Mouse (Mus musculus) urinary bladder, postnatal 36 days (tissue): ENCODE results near the gene Kctd15.
A peak's percentile ranks its signal among the peaks of the same experiment; 100 is the strongest.

Experiments used
- DNase-seq, 2 experiments: peaks; one replicate each; pipeline ENCODE4 v3.0.0; 2022; ENCODE audit warnings: low spot score in 2 of 2, mixed read lengths in 1 of 2

Kctd15 gene

DNA sequence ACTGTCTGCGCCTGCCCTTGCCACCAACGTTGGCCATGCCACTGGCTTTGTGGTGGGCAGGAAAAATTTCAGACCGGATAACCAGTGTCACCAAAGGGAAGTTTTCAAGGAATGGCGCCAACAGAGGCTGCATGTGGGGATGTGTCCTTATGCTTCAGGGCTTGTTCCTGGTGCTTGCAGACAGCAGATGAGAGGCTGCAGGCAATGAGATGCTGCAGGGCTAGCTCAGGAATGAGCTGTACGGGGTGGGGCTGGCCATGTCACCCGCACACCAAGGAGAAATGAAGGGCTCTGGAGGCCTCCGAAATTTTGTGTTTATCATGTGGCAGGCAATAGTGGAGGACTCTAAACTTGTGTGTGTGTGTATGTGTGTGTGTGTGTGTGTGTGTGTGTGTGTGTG is 6.6 kb upstream of the Kctd15 start:
- no peak for DNase-seq

DNA sequence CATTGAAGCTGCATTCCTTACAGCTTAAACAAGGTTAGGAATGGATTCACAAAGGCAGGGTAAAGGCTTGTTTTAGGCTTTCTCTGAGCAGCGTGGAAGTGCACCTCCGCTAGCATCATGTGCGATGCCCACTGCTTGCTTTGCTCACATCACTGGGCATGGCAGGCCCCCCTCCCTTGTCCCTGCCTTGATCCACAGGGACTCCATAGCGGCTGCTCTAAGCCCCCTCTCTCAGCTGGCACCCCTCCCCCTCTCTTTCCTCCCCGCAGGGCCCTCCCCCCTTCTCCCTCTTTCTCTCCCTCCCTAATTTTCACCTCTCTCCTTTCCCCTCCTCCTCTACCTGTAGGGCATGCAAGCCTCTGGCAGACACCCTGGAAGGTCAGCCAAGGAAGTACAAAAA is 5.7 kb upstream of the Kctd15 start:
- no peak for DNase-seq

DNA sequence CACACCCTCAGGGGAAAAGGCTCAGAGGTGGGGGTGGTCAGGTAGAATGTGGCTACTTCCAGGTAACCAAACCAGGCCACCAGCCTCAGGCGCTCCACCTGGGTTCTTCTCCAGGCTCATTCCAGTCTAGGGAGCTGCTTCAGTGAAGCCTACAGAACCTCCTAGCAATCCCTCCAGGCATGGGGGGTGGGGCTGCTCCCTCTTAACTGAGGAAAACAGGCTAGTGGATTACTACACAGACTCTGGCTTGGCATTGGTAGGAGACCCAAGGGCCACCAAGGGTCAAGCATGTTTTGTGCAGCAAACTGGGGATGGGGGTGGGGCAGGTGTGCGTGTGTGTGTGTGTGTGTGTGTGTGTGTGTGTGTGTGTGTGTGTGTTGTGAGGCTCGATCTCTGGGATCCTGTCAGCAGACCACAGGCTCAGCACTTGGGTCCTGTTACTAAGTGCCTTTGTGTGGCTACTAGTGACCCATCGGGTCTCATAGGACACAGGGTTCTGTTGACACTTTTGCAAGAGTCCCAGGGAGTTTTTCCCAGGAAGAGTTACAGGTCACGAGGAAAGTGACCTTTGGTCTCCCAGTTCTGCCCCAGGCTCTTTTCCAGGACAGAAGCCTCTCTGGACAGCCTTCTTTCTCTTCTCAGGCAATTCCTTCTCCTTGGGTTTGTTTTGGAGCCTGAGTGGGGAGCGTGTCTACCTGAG is 3.0 kb upstream of the Kctd15 start:
- peak in 1 of 2 experiments; percentile 32 for DNase-seq

DNA sequence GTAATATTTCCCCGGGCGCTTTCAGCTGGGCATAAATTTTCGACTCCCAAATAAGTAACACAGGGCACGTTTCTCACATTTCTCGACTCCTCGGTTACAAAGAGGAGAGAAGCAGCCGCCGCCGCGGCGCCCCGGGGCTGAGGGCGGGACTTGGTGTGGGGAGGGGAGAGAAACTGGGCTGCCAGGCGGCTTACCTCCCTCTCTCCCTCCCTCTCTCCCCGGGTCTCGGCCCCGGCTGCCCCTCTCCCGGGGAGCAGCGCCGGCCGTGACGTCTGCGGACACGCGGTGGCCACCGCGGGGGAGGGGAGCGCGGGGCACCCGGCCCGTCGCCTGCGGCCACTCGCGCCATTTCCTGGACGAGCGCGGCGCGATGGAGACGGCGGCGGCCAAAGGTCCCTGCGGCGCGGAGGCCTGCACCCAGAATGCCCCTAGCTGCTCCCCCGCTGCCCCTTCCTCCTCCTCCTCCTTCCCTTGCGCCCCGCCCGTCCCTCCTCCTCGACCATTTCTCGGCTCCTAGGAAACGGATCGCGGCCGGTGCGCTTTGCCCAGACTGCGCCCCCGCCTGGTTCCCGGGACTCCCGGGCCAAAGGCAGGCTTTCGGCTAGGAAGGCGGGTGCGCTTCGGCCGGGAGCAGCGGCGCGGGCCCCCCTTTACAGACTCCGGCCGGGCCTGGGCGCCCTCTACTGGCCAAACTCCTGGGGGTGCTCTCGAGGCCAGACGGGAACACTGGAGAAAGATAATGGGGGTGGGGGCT is 1.3 kb downstream of the Kctd15 start:
- peak; percentile 87 to 92 for DNase-seq

DNA sequence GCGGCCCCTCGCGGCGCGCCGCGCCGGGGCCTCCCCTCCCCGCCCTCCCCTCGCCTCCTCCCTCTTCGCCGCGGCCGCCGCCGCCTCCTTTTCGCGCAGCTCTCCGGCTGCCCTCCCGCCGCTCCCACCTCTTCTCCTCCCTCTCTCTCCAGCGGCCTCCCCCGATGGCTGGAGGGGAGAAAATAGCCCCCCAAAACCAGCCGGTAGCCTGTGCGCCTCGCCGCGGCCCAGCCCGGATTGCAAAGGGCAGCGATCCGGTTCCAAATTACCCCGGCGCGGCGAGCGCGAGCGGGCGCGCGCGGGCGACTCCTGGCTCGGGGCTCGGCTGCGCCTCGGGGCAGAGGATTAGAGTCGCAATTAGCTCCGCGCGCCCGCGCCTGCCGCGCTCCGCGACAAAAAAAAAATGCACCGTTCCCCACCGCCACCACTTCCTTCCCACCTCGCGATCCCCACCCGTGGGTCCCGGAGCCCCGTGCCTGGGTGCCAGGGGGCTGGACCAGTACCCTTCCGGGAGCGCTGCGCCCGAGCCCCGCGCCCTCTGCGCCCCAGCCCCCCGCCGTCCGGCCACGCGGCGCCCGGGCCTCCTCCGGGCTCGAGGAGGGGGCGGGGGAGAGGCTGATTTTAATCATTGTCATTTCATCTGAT is 2.0 kb downstream of the Kctd15 start:
- DNase-seq: peak; percentile 45 to 49

DNA sequence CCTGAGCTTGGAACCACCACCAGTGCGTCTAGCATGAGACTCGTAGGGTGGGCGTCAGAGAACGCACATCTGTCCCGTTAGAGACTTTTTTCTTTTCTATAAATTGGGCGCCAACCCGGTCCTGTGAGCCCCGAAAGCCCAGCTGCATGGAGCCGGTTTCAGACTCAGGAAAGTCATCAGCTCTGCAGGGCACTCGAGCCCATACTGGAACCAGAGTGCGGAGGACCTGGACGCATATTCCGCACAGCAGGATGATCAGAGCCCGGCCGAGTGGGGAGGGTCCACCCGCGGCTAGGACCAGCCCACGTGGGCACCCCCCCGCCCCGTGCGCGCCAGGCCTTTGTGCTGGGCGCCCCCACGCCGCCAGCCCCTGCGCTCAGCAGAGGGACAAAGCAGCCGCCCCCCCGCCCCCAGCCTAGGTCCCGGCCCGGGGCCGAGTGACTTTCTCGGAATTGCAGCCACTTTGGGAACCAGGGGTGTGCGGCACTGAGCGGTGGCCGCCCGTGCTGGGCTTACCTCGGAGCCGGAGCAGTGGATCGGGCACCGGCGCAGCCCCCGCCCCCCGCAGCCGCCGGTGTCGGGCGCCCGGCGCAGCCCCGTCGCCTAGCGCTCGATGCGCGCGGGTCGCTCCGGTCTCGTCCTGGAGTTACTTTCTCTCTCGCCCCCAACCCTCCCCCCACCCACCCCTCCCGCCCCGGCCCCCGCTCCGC is 2.6 kb downstream of the Kctd15 start:
- DNase-seq: no peak

DNA sequence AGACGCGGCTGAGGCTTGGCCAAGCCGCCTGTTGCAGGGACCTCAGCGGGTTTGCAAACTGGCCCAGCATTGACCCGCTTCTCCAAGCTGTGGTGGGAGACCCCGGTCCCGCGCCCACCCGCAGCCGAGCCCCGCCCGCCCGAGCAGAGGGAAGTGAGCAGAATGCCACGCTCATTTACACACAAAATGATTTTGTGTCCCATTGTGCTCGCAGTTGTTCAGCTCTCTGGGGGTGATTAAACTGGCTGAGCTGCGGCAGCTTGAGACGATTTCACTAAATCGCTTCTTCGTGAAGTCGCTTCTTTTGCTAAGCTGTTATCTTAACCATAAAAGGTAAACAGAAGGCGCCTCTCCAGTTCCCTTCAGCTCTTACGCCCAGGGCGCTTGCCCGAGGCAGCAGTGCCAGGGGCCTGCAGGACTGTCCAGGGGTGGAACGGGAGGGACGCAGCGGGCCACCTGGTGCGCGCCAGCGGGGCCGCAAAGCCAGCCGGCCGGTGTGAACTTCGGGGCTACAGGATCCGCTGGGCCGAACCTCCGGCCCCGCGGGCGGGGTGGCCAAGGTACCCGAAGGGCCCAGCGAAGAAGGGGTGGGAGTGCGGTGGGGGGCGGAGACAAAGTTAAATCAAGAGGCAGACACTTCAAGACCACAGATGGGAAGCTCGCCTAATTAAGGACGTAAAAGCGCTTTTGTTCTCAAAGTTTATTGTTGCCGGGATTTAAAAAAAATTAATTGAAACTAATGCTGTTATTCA is 3.6 kb downstream of the Kctd15 start:
- peak; percentile 43 to 52 for DNase-seq

DNA sequence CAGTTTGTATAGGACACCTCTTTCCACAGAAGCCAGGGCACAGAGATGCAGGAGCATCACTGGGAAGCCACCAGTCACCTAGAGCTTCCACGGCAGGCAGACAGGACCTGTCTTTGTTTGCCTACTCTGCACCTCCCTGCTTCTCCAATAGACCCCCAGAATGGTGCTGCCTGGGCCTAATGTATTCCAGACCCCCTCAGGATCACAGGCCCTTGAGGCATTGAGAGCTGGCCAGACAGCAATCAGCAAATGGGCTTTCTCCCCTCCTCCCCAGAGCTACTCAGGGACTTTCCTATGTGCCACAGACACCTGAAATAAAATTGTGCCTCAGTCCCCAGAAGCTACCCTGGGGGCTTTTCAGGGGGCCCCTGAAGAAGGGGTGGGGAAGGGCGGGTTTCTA is 5.2 kb downstream of the Kctd15 start:
- DNase-seq: no peak

DNA sequence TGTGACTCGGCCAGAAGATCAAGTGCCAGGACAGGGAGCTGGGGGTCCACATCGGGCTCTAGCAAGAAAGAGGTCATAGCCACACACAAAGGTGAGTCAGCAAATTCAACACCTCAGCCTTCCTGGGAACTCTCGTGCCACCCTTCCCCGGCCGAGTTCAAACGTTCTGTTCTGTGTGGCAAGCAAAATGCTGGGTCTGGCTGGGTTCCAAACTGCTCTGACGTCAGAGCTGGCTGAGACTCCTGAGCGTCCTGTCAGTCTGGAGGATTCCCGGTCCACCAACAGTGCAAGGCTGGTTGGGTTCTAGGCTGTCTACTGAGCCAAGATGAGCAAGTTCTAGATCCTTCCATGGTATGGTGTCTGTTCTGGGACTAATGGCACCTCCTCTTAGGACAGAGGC is 9.5 kb downstream of the Kctd15 start:
- peak; percentile 73 to 85 for DNase-seq

DNA sequence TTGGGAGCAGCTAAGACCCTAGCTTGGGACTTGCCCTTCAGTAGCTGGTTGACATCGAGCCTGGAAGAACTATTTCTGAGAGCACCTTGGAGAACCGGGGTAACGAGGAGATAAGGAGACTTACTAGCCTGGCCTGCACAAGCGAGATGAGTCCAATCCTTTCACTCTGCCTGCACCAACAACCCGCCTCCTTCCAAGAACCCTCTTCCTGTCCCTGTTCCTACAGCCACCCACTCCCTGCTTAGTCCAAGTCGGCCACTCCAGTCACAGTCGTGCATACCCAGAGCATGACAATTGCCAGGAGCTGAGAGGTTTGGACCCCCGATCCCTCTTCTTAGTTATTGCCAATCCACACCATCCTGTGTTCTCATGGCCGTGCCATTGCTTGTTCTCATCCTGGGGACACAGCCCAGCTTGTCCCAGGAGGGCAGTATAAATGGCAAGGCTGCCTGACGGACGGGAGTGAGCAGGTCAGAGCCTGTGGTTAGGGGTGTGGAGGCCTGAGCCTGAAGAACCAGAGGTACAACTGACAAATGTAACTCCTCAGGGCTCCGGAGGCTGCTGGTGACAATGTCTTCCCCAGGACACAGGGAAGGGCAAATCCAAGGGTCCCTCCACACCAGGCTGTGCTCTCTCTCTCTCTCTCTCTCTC is 10.3 kb downstream of the Kctd15 start:
- peak; percentile 55 to 58 for DNase-seq

DNA sequence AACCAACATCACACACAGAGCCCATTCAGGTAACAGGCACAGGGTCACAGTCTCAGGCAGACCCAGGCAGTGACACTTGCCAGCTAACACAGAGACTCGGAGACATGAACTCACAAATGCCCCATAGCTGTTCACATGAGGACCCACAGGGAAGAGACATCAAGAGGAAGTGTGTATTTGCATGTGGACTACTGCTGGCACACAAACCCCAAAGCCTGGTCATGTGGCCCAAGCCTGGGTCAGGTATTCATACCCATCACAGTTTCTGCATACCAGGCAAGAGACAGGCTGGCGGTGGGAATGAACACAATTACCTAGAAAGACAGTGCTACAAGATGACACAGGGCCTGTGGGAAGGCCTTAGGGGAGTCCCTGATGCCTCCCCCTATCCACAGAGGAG is 10.9 kb downstream of the Kctd15 start:
- no peak for DNase-seq

DNA sequence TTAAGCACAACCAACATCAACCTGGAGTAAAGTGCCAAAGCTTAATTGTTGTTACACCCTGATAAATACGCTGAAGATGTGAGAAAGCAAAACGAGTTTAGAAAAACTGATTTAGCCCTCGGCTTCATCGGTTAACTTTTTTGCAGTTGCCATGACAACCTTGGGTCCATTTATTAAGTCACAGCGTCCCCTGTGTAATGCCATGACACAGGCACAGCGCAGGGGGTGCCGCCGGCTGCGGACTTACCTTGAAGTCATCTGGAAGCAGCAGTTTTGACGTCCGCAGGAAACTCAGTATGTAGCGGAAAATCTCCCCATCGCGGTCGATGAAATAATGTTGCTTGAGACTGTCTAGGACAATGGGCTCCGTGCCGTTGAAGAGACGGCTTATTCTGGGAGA is 11.9 kb downstream of the Kctd15 start:
- DNase-seq: no peak

DNA sequence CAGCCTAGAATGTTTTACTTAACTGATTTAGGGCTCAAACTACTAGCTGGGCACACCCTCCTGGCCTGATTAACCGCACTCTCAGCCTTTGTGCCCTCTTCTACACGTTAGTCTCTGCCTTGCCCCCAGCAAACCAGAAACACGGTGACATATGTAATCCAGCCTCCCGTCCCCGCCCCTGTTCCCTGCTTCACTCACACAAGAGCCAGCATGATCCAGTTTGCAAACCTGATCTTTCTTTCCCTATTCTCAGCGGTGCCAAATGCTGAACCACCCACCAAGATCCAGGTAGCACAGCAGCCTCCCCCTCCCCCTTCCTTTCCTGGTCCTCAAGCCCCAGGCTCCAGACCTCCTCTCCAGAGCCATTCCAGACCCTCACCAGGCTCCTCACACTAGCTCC is 13.2 kb downstream of the Kctd15 start:
- no peak for DNase-seq

DNA sequence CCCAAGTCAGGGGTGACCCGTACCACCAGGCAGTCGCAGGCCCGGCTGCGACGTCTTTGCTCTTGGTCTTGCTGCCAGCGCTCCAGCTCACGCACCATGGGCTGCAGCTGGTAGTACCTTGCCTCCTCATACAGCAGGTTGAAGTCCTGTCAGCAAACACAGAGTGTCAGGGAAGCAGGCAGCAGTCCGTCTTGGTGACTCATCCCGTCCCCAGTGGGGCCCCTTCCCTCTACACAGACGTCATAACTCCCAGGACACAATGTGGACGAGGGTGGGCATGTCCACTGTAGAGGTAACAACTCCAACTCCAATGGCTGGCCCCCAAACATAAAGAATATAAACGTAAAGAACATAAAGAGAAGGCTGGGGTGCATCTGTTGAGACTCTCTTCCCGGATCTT is 14.6 kb downstream of the Kctd15 start:
- DNase-seq: no peak

DNA sequence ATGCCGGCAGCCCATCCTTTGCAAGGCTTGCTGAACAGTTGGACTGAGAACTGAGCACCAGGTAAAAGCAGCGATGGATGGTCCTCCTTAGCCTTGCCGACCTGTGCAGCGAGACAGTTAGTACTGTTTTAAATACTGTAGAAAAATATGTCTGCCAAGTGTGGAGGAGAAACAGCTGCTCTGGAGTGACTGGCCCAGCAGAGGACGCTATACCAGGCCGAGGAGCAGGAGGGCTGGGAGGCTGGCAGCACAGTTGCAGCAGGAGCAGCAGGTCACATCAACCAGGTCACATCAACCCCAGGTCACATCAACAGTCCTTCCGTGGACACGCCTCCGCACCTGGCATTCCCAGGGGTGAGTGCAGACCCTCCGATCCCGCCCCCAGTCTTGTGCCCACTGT is 16.7 kb downstream of the Kctd15 start:
- no peak for DNase-seq

DNA sequence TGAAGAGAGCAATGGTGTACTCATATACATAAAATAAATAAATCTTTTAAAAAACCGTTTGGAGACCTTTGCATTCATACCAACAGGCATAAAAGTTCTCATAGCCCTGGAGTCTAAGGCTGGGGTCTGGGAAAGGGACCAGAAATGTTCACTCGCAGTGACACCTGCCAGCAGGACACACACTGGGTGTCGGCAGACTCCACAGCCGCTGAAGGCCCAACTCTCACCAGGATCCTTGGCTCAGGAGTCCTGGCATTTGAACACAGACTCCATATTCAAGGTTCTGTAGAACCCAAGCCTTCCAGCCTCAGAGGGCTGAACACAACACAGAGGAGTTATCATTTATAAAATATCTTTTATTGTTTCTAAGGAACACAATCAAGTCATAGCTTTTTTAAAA is 19.9 kb downstream of the Kctd15 start:
- no peak for DNase-seq

DNA sequence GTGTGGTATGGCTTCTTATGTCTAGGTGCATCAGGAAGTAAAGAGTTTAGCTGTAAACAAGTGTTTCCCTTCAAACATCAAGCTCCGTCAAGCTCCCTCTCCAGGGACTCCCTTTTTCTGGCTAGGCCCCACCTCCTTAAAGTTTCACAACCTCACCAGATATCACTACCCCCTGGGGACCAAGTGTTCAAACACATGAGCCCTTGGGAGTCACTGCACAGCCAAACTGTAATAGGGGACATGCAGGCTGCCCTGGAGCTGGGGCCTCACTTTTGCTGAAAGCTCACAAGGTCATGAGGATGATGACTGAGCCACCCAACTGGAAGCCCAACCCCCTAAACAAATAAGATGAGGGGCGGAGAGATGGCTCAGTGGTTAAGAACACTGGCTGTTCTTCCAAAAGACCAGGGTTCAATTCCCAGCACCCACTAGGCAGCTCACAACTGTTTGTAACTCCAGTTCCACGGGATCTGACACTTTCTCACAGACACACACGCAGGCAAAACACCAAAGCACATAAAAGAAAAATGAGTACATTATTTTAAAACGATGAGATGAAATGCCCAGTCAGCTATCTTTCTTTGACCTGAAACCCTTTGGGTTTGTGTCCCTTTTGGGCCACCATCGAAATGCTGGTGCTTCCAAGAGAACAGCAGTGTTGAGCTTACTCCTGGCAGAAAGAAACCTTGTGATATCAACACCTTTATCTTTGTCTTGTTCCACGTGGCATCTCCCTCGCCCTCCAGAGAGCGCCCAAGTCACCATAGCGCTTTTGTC is 23.4 kb downstream of the Kctd15 start:
- DNase-seq: no peak

DNA sequence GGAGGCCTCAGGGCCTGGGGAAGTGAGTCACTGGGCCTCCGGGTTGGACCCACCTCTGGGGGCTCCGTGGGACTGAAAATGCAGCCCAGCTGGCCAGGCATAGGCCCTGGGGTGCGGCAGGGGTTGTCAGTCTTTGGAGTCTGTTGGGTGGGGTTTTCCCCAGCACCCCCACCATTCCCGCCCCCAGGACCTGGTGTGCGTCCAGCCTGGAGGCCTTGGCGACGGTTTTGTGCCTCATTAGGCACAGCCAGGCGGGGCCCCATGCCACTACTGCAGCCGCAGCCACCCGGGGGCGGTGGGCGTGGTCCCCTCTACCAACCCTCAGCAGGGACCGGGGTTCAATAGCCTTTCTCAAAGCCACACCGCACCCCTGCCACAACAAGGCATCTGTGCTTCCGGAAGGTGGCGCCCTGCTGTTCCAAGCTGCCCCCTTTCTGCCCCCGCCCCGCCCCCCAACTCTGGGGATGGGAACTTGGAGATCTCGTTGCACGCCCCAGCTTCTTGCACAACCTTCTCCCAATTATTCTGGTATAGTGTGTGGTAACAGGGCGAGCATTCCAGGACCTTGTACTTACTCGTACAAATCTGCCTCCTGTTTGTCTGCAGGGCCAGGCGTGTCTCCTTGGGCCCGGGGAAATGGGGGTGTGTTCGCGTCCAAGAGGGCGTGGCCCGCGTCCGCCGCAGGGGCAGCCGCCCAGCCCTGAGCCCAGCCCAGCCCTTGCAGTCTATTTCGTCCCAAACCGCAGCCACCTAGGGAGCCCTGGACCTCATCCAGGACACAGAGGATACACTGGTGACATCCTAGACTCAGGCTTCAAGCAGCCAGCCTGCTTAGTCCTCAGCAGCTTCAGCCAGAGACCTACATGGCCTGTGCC is 26.1 kb downstream of the Kctd15 start:
- peak; percentile 81 to 89 for DNase-seq

DNA sequence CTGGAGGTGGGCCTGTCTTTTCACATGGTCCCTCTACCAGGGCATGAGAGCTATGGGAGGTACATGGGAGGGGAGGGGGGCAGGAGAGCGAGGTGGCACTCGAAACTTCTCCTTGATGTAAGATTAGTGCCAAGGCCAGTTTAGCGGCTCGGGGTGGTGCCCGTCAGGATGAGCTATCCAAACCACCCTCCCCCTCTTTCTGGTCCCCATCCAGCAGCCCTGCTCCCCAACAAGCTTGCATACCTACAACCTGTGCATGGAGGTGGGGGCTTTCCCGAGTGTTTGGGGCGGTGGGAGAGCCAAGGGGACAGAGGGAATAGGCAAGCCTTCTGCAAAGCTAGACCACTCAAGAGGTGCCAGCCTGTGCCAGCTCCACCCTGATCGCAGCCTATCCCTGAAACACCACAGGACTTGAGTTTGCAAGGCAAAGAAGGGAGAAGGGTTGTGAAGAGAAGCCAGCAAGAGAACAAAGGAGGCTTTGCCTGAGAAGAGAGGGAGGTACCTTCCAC is 26.8 kb downstream of the Kctd15 start:
- DNase-seq: peak in 1 of 2 experiments; percentile 18
